Mouse (Mus musculus): ENCODE data around the gene Defb36. TPM values are rescaled to one million over a fixed set of nuclear protein-coding genes. Genes with fewer than 3 reads are reported as not detected.
A peak's percentile ranks its signal among the peaks of the same experiment; 100 is the strongest.

Gene Defb36
- polyA plus RNA-seq, 1 experiment from 2014 or later = not detected

DNA sequence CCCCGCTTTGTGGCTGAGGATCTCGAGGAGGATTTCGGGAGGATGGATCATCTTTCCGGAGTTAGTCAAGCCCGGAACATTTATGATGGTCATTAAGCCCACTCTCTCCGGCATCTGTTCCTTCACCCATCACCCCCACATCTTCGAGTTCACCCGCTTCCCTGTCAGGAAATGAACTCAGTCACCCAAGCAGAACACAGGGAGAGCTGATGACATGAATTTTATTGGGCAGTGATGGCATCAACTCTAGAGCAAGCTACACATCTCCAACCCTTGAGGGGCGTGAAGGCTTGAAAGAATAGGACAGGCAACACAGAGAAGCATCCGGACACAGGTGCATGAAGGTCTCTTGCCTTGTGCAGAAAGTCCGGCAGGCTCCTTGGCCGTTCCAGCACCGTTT is 18.0 kb downstream of the Defb36 start:
- no peak overlapping the region for H3K4me2 ChIP-seq
- no peak overlapping the region for H3K4me3 ChIP-seq (replicated peaks)
- peaks cover 31% of the 10 kb centered on the region for H3K27me3 ChIP-seq
- no peak overlapping the region for H3K9ac ChIP-seq (replicated peaks)
- no peaks in the 10 kb centered on the region for H3K36me3 ChIP-seq
- 75% methylated on average over 13 of the region's 13 CpGs for WGBS
- H3K4me1 ChIP-seq (replicated peaks) = peaks cover 8% of the 10 kb centered on the region
- 0 out of 2 replicates have a peak, but pooled peaks cover 4% of the 10 kb centered on the region for H3K9me3 ChIP-seq
- no peak overlapping the region for H3K27ac ChIP-seq
- no peak for ATAC-seq (ENCODE audit: insufficient number of reproducible peaks, insufficient read depth, low FRiP score, low TSS enrichment, low read depth)

DNA sequence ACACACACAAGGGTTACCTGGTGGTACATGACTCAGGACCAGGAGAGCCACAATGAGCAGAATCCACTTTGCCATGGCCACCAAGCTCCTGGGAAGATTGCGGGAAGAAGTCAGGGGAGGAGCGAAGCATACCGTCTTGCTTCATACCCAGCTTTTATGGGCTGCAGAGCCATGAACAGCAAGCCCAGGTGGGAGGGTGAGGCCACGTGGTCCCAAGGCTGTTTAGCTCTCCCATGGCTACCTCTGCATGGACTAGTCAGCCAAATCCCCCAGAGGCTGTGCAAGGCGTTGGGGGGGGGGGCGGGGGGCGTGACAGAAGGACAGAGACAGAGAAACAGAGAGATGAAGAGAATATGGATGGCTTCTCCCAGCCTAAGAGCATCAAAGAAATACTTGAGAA is 18.8 kb downstream of the Defb36 start, which contains the start of gene Defb25:
Defb25 (minus strand) TSS at position 101 of the 400 bp plus-strand sequence.
- peaks cover 39% of the 10 kb centered on the region for H3K27me3 ChIP-seq
- no peak for ATAC-seq (ENCODE audit: insufficient number of reproducible peaks, insufficient read depth, low FRiP score, low TSS enrichment, low read depth)
- 71% methylated on average over 7 of the region's 7 CpGs for WGBS

DNA sequence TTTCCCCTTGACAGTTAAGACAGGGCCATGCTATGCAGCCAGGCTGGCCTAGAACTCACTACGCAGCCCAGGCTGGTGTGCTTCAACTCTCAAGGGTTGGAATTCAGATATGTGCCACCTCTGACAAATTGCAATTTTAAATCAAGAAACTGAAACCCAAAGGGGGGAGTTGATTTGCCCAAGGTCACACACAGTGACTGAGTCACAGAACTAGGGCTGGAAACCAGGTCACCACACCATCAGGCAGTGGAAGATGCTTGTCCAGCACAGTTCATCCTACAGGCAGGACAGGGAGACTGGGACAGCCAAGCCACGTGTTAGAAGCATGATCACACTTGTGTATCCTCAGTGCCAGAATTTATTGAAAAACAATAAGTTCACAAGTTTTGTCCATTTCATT is 20.4 kb downstream of the Defb36 start:
- H3K36me3 ChIP-seq = no peaks in the 10 kb centered on the region
- H3K27me3 ChIP-seq = peaks cover 55% of the 10 kb centered on the region
- no peak for ATAC-seq (ENCODE audit: insufficient number of reproducible peaks, insufficient read depth, low FRiP score, low TSS enrichment, low read depth)
- WGBS = 84% methylated on average over 2 of the region's 2 CpGs
- H3K27ac ChIP-seq = no peak overlapping the region
- H3K9ac ChIP-seq (replicated peaks) = no peak overlapping the region
- H3K4me2 ChIP-seq = no peak overlapping the region
- 0 out of 2 replicates have a peak, but pooled peaks cover 4% of the 10 kb centered on the region for H3K9me3 ChIP-seq
- peaks cover 16% of the 10 kb centered on the region for H3K4me1 ChIP-seq (replicated peaks)
- no peak overlapping the region for H3K4me3 ChIP-seq (replicated peaks)

More for the DNA sequence above, 18.8 kb downstream of the Defb36 start, which contains the start of gene Defb25:
- H3K9ac ChIP-seq (replicated peaks) = no peak within 1 kb of the TSS
- H3K27ac ChIP-seq = no peak within 1 kb of the TSS
- no peak within 1 kb of the TSS for H3K4me2 ChIP-seq
- peaks cover 14% of the 10 kb centered on the region for H3K4me1 ChIP-seq (replicated peaks)
- 0 out of 2 replicates have a peak, but pooled peaks cover 4% of the 10 kb centered on the region for H3K9me3 ChIP-seq
- no peaks in the 10 kb centered on the region for H3K36me3 ChIP-seq
- H3K4me3 ChIP-seq (replicated peaks) = no peak within 1 kb of the TSS

DNA sequence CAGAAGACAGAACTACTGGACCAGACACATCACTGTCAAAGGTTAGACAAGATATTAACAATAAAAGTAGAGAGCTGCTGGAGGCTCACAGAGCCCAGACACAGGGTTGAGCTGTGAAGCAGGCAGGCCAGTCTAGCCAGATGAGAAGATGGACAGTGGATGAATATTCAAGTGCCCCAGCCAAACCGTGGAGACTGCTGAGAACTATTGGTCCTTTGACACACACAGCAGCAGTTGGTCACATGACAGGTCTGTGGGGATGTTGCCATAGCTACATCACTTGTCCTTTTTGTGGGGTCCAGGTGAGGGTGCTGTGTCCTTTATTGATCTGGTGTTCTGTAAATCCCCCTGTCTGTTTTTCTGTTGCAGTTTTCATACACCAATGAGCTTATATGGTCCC is 21.1 kb downstream of the Defb36 start:
- Histone ChIP-seq H3K9ac (replicated peaks) (no peak overlapping the region), H3K9me3 (0 out of 2 replicates have a peak, but pooled peaks cover 4% of the 10 kb centered on the region), H3K4me2 (no peak overlapping the region), H3K27ac (no peak overlapping the region), H3K36me3 (no peaks in the 10 kb centered on the region), H3K4me1 (replicated peaks) (peaks cover 16% of the 10 kb centered on the region), H3K4me3 (replicated peaks) (no peak overlapping the region), H3K27me3 (peaks cover 62% of the 10 kb centered on the region)
- ATAC-seq (ENCODE audit: insufficient number of reproducible peaks, insufficient read depth, low FRiP score, low TSS enrichment, low read depth) = no peak
- WGBS = 15% methylated on average over 1 of the region's 1 CpGs

DNA sequence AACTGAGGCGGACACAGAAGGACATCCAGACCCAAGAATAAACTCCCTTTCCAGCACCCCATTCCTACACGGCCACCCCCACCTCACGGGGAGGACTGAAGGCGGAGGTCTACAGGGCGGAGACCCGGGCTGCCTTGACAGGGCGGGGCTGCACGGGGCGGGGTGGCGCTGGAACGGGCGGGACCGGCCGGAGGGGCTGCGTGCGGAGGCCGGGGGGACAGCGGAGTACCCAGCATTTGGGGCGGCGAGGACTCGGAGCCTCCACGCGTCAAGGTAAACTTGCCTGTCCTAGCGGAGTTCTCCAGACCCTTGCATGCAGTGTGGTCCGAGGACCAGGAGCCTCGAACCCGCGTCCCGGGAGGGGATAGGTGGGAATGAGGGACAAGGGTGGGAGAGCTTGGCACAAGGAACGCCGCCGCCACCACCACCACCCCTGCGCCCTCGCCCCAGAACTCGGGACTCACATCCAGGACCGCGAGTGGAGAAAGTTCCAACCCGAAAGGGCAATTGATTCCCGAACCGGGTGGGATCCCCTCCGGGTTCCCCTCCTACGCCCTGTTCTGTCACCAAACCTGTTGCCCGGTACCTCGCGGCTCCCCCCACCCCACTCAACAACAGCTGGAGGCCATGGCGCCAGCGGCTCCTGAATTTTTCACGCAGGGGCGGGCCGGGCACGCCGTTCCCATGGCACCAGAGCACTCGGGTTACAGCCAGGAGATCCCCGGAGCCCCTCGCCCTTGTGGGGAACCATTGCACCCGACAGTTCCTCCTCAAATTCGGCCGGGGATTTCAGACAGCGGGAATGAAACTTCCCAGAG is 22.9 kb downstream of the Defb36 start, which contains the start of gene Rem1:
Rem1 (plus strand) TSS at position 178 of the 818 bp plus-strand sequence.
- 2% methylated on average over 59 of the region's 59 CpGs for WGBS
- peak; percentile 58 for ATAC-seq (ENCODE audit: insufficient number of reproducible peaks, insufficient read depth, low FRiP score, low TSS enrichment, low read depth)
- peak within 1 kb of the TSS; percentile 86 for H3K4me2 ChIP-seq
- H3K27me3 ChIP-seq = peaks cover 62% of the 10 kb centered on the region
- peak within 1 kb of the TSS; percentile 47 for H3K4me3 ChIP-seq (replicated peaks)
- H3K4me1 ChIP-seq (replicated peaks) = peaks cover 17% of the 10 kb centered on the region
- H3K36me3 ChIP-seq = no peaks in the 10 kb centered on the region
- H3K27ac ChIP-seq = no peak within 1 kb of the TSS
- 0 out of 2 replicates have a peak, but pooled peaks cover 4% of the 10 kb centered on the region for H3K9me3 ChIP-seq
- H3K9ac ChIP-seq (replicated peaks) = peak within 1 kb of the TSS; percentile 50; the same call in 1 of the 2 replicates

DNA sequence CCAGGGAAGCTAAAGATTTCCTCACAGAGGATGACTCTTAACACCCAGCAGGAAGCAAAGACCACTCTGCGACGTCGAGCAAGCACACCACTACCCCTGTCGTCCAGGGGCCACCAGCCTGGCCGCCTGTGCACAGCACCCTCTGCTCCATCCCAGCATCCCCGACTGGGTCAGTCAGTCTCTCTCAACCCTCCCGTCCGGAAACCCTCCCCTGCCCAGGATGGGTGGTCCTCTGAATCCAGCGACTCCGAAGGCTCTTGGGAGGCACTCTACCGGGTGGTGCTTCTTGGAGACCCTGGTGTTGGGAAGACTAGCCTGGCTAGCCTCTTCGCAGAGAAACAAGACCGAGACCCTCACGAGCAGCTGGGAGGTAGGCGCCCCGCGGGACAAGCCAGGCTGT is 23.9 kb downstream of the Defb36 start:
- no peak overlapping the region for H3K27ac ChIP-seq
- H3K27me3 ChIP-seq = peaks cover 65% of the 10 kb centered on the region
- H3K36me3 ChIP-seq = no peaks in the 10 kb centered on the region
- peaks cover 23% of the 10 kb centered on the region for H3K4me1 ChIP-seq (replicated peaks)
- no peak for ATAC-seq (ENCODE audit: insufficient number of reproducible peaks, insufficient read depth, low FRiP score, low TSS enrichment, low read depth)
- no peak overlapping the region for H3K9ac ChIP-seq (replicated peaks)
- H3K9me3 ChIP-seq = 0 out of 2 replicates have a peak, but pooled peaks cover 4% of the 10 kb centered on the region
- WGBS = 45% methylated on average over 17 of the region's 17 CpGs
- H3K4me3 ChIP-seq (replicated peaks) = no peak overlapping the region
- H3K4me2 ChIP-seq = no peak overlapping the region

DNA sequence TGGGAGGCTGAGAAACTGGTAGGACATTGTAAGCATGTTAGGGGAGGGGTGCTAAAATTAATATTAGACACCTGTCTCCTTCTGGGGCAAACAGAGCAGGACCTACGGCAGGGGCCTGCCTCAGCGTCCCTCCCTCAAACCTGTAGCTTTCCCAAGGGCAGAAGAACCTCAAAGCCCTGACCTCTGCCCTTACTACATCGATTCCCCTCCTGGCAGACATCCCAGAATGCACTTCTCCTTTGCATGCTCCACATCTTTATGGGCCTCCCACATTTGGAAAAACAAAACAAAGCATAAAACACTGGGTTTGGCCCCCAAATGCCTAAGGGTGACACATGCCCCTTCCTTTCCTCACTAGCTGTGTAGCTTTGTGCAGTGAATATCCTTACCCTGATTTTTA is 25.1 kb downstream of the Defb36 start:
- Histone ChIP-seq H3K9me3 (no peaks in the 10 kb centered on the region), H3K9ac (replicated peaks) (no peak overlapping the region), H3K4me3 (replicated peaks) (no peak overlapping the region), H3K27ac (no peak overlapping the region), H3K4me2 (no peak overlapping the region), H3K27me3 (peaks cover 73% of the 10 kb centered on the region), H3K4me1 (replicated peaks) (peaks cover 28% of the 10 kb centered on the region), H3K36me3 (no peaks in the 10 kb centered on the region)
- no peak for ATAC-seq (ENCODE audit: insufficient number of reproducible peaks, insufficient read depth, low FRiP score, low TSS enrichment, low read depth)
- WGBS = 60% methylated on average over 3 of the region's 3 CpGs

DNA sequence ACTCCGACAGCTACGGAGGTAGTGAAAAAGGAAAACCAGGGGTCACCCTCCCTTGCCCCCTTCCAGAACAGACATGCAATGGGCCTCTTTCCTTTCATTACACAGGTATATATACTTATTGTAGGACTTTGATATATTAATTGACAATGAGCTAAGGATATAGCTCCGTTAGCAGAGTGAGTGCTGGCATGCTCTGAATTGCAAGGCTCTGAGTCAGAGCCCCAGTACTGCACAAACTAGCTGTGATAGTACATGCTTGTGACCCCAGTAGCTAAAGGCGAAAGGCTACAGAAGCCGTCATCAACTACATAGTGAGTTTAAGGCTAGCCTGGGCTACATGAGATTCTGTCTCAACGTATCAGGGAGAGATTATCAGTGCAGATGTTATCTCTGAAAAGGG is 25.8 kb downstream of the Defb36 start:
- Histone ChIP-seq H3K27me3 (peaks cover 72% of the 10 kb centered on the region), H3K9ac (replicated peaks) (no peak overlapping the region), H3K4me3 (replicated peaks) (no peak overlapping the region), H3K9me3 (no peaks in the 10 kb centered on the region), H3K27ac (no peak overlapping the region), H3K4me1 (replicated peaks) (peaks cover 28% of the 10 kb centered on the region), H3K36me3 (no peaks in the 10 kb centered on the region), H3K4me2 (no peak overlapping the region)
- ATAC-seq (ENCODE audit: insufficient number of reproducible peaks, insufficient read depth, low FRiP score, low TSS enrichment, low read depth) = no peak
- WGBS = 89% methylated on average over 6 of the region's 6 CpGs

DNA sequence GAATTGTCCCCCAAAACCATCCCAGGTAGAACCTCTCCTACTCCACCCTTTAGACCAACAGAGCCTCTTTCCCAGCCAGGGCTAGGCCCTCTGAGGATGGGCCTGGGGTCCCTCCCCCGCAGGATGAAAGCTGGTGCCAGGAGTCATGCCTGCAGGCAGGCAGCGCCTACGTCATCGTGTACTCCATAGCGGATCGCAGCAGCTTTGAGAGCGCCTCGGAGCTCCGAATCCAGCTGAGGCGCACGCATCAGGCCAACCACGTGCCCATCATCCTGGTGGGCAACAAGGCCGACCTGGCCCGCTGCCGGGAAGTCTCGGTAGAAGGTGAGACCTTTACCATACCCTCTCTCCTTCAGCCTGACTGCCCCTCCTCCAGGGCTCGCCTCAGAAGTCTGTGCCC is 29.2 kb downstream of the Defb36 start:
- no peaks in the 10 kb centered on the region for H3K9me3 ChIP-seq
- ATAC-seq (ENCODE audit: insufficient number of reproducible peaks, insufficient read depth, low FRiP score, low TSS enrichment, low read depth) = no peak
- H3K27ac ChIP-seq = no peak overlapping the region
- H3K4me2 ChIP-seq = peak overlapping the region; percentile 31
- no peak overlapping the region for H3K4me3 ChIP-seq (replicated peaks)
- WGBS = 38% methylated on average over 17 of the region's 17 CpGs
- no peaks in the 10 kb centered on the region for H3K36me3 ChIP-seq
- H3K4me1 ChIP-seq (replicated peaks) = peaks cover 11% of the 10 kb centered on the region; the same call in 1 of the 2 replicates
- H3K9ac ChIP-seq (replicated peaks) = no peak overlapping the region
- peaks cover 37% of the 10 kb centered on the region for H3K27me3 ChIP-seq

DNA sequence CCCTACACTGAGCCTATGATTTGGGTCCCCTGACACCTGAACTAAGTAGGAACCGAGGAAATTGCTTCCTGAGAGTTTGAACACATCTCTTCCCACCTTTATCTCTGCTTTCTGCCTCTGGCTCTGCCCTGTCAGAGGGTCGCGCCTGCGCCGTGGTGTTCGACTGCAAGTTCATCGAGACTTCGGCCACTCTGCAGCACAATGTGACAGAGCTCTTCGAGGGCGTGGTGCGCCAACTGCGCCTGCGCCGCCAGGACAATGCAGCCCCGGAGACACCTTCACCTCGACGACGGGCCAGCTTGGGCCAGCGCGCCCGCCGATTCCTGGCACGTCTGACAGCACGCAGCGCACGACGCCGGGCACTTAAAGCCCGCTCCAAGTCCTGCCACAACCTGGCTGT is 30.2 kb downstream of the Defb36 start:
- Histone ChIP-seq H3K27me3 (peaks cover 30% of the 10 kb centered on the region), H3K9me3 (no peaks in the 10 kb centered on the region), H3K9ac (replicated peaks) (no peak overlapping the region), H3K36me3 (no peaks in the 10 kb centered on the region), H3K4me1 (replicated peaks) (peaks cover 11% of the 10 kb centered on the region; the same call in 1 of the 2 replicates), H3K27ac (no peak overlapping the region), H3K4me2 (no peak overlapping the region), H3K4me3 (replicated peaks) (no peak overlapping the region)
- ATAC-seq (ENCODE audit: insufficient number of reproducible peaks, insufficient read depth, low FRiP score, low TSS enrichment, low read depth) = no peak
- WGBS = 76% methylated on average over 29 of the region's 29 CpGs

DNA sequence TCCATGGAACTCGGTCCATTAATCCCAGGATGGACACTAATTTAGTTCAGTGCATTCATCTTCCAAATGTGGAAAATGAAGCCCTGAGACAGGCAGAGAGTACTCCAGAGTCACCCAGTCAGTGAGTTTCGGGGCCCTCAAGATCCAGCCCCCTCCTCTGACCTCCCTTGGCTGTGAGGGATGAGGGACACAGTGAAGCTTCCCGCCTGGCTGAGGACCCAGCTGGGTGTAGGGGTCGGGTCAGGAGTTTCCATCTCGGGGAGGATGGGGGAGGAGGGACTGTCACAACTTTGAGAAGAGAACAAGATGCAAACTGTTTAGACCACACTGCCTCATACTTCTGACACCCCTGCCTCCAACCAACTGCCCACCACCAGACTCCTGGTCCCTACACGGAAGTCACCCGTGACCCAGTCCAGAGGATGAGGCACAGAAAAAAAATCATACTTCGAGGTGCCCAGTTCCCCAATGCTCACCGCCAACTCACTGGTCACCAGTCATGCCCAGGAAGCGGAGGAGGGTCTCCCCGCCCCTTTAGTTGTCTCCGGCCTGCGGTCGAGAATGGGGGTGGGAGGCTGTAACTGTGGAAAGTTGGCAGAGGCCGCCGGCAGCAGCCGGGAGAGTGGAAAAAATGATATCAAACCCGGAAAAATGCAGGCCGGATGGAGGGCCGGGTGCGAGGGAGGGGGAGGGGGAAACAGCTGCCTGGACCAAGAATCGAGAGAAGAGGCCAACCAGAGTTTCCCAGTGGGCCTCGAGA is 32.3 kb downstream of the Defb36 start:
- Histone ChIP-seq H3K9ac (replicated peaks) (0 out of 2 replicates have a peak overlapping the region, but pooled peaks have one; percentile 8), H3K4me1 (replicated peaks) (peaks cover 11% of the 10 kb centered on the region; the same call in 1 of the 2 replicates), H3K9me3 (no peaks in the 10 kb centered on the region), H3K36me3 (no peaks in the 10 kb centered on the region), H3K4me2 (no peak overlapping the region), H3K27ac (no peak overlapping the region), H3K27me3 (peaks cover 23% of the 10 kb centered on the region), H3K4me3 (replicated peaks) (no peak overlapping the region)
- ATAC-seq (ENCODE audit: insufficient number of reproducible peaks, insufficient read depth, low FRiP score, low TSS enrichment, low read depth) = no peak
- WGBS = 73% methylated on average over 23 of the region's 23 CpGs

All from limb, embryonic 12.5 days (tissue).